Mouse (Mus musculus) limb, embryonic 13.5 days (tissue): ENCODE results near the gene Chd9. TPM values are rescaled to one million over a fixed set of nuclear protein-coding genes. Genes with fewer than 3 reads are reported as not detected.

Experiments used
- ATAC-seq: fragments of 200-750 bp; cut with Nextera tagmentation; 2 replicates; pipeline ENCODE4 v1.8.0; 2017; ENCODE audit warnings: low read depth, moderate number of reproducible peaks, moderate TSS enrichment; ENCODE audit not compliant: low FRiP score
- H3K27ac ChIP-seq: fragments of 300-500 bp; sonication (generic); 2 replicates; pipeline ENCODE4 v1.5.1; 2015; ENCODE audit warnings: inconsistent platforms, mild to moderate bottlenecking, moderate library complexity
- H3K27me3 ChIP-seq: fragments of 300-500 bp; sonication (generic); 2 replicates; pipeline ENCODE4 v1.6.1; 2015; ENCODE audit warnings: mild to moderate bottlenecking, inconsistent platforms
- H3K36me3 ChIP-seq: fragments of 300-500 bp; sonication (generic); 2 replicates; pipeline ENCODE4 v1.6.1; 2015; ENCODE audit warnings: inconsistent platforms, mild to moderate bottlenecking, moderate library complexity
- H3K4me1 ChIP-seq: fragments of 300-500 bp; sonication (generic); 2 replicates; pipeline ENCODE4 v1.6.1; 2015; ENCODE audit warnings: inconsistent platforms
- H3K4me2 ChIP-seq: fragments of 300-500 bp; sonication (generic); replicated peaks from 2 replicates; pipeline ENCODE4 v1.6.1; 2015; ENCODE audit warnings: inconsistent platforms, mild to moderate bottlenecking, moderate library complexity
- H3K4me3 ChIP-seq: fragments of 300-500 bp; sonication (generic); 2 replicates; pipeline ENCODE4 v1.5.1; 2015; ENCODE audit warnings: moderate library complexity, mild to moderate bottlenecking, inconsistent platforms
- H3K9ac ChIP-seq: fragments of 300-500 bp; sonication (generic); 2 replicates; pipeline ENCODE4 v1.6.1; 2015; ENCODE audit warnings: mild to moderate bottlenecking, inconsistent platforms
- H3K9me3 ChIP-seq: fragments of 300-500 bp; sonication (generic); 2 replicates; pipeline ENCODE4 v1.6.1; 2016; ENCODE audit warnings: inconsistent platforms
- WGBS: fragments of 180-500 bp; shearing (Covaris S2); methylation state at CpG from one replicate; pipeline ENCODE4 v1.1.7; 2015; 5-methylcytosine and 5-hydroxymethylcytosine counted together
- polyA plus RNA-seq: library from polyadenylated mRNA; unstranded; fragments of >200 nt; fragmentation: Nextera tagmentation; extraction: Ambion mirVana; gene quantifications from 2 replicates; pipeline ENCODE4 v1.2.1, GENCODE M21; 2015

The Chd9 gene
- polyA plus RNA-seq, 1 experiment from 2014 or later, result 108 TPM

DNA sequence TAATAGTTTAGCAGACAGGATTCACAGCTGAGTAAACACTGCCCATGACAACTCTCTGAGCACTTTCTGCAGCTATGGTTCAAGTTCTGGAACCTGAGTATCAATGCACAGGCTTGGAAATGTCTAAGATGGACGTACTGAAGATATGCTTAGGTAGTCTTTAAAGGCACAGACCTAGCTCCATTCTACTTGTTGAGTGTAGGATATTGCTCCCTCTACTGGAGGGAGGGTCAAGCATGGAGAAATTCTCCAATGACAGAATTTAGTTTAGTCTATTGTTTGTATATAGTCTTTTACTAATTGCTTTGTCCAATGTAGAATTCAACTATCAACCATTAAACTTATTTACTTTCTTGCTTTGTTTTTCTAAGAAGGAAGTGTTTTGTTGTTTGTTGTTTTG, 108.7 kb downstream of the Chd9 start:
- no peak overlapping the region for H3K4me3 ChIP-seq
- no peak for ATAC-seq
- no peak overlapping the region for H3K27ac ChIP-seq
- 64% methylated on average over 1 of the region's 1 CpGs for WGBS
- H3K27me3 ChIP-seq, result no peaks in the 10 kb centered on the region
- no peaks in the 10 kb centered on the region for H3K9me3 ChIP-seq
- H3K9ac ChIP-seq, result no peak overlapping the region; the same call in 1 of the 2 replicates
- peaks cover 39% of the 10 kb centered on the region for H3K36me3 ChIP-seq
- H3K4me2 ChIP-seq, result no peak overlapping the region
- H3K4me1 ChIP-seq, result no peaks in the 10 kb centered on the region

DNA sequence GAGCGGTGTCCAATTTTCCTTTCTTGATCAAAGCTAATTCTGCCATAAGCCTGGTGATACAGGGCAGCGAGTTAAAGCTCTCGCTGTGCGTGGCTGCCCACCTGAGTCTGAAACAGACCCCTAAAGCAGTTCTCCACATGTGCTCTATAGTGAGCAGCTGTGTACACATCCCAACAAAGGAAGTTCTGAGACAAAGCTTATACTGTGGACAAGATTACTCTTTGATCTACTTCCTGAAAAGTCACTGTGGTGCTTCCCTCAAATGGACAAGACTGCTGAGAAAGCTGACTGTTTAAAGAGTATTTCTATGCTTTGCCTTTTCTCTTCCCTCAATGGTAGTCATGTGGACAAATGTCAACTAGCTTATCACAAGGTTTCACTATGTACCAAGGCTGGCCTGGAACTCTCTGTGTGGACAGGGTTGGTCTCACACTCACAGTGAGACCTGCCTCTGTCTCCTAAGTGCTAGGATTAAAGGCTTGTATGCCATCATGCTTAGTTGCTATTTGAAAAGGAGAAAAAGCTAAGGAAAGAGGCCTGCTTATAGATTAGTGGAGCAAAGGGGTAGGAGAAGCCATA, 110.3 kb downstream of the Chd9 start:
- Histone ChIP-seq H3K36me3 (peaks cover 24% of the 10 kb centered on the region), H3K27me3 (no peaks in the 10 kb centered on the region), H3K9ac (no peak overlapping the region), H3K4me3 (no peak overlapping the region), H3K4me2 (no peak overlapping the region), H3K27ac (no peak overlapping the region), H3K9me3 (no peaks in the 10 kb centered on the region), H3K4me1 (no peaks in the 10 kb centered on the region)
- ATAC-seq, result no peak
- 79% methylated on average over 4 of the region's 4 CpGs for whole genome bisulfite sequencing

DNA sequence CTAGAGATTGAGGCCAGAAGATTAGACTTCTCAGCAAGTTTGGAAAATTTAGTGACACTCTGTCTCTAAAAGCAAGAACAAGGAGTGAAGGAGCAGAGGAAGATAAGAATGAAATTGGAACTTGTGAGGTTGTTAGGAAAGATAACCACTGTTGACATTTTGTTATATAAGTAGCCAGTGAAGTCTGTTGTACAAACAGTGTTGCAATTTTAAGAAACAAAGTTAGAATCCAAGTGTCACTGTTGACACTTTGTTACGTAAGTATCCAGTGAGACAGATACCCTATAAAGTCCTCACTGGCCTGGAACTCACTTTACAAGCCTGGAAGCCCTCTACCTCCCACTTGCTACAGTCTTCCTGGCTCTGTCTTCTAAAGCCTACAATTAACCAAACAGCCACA, 111.7 kb downstream of the Chd9 start:
- no peaks in the 10 kb centered on the region for H3K9me3 ChIP-seq
- no peaks in the 10 kb centered on the region for H3K27me3 ChIP-seq
- no peak overlapping the region for H3K4me2 ChIP-seq
- no peak overlapping the region for H3K4me3 ChIP-seq
- H3K9ac ChIP-seq, result no peak overlapping the region
- peaks cover 24% of the 10 kb centered on the region for H3K36me3 ChIP-seq
- H3K4me1 ChIP-seq, result no peaks in the 10 kb centered on the region
- H3K27ac ChIP-seq, result no peak overlapping the region
- no peak for ATAC-seq
- 77% methylated on average over 1 of the region's 1 CpGs for WGBS

DNA sequence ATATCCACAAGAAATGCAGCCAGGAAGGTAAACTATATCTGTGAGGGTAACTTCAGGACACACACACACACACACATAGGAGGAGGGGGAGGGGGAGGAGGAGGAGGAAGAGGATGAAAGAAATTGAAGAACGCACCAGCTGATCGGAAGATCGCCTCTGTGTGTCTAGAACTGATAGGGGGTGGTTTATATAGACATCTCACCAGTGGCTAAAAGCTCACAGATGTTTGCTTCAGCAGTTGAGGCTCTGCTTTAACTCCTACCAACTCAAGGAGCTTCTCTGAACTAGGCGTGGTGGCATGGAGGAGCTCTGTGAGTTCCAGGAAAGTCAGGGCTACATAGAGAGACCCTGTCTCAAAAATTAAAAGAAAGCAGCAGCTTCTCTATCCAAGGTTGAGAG, 115.6 kb downstream of the Chd9 start:
- ATAC-seq, result no peak
- no peak overlapping the region for H3K9ac ChIP-seq
- no peaks in the 10 kb centered on the region for H3K9me3 ChIP-seq
- no peak overlapping the region for H3K27ac ChIP-seq
- H3K4me1 ChIP-seq, result no peaks in the 10 kb centered on the region
- no peak overlapping the region for H3K4me2 ChIP-seq
- peaks cover 9% of the 10 kb centered on the region; the same call in 1 of the 2 replicates for H3K36me3 ChIP-seq
- WGBS, result 75% methylated on average over 4 of the region's 4 CpGs
- no peaks in the 10 kb centered on the region for H3K27me3 ChIP-seq
- no peak overlapping the region for H3K4me3 ChIP-seq

DNA sequence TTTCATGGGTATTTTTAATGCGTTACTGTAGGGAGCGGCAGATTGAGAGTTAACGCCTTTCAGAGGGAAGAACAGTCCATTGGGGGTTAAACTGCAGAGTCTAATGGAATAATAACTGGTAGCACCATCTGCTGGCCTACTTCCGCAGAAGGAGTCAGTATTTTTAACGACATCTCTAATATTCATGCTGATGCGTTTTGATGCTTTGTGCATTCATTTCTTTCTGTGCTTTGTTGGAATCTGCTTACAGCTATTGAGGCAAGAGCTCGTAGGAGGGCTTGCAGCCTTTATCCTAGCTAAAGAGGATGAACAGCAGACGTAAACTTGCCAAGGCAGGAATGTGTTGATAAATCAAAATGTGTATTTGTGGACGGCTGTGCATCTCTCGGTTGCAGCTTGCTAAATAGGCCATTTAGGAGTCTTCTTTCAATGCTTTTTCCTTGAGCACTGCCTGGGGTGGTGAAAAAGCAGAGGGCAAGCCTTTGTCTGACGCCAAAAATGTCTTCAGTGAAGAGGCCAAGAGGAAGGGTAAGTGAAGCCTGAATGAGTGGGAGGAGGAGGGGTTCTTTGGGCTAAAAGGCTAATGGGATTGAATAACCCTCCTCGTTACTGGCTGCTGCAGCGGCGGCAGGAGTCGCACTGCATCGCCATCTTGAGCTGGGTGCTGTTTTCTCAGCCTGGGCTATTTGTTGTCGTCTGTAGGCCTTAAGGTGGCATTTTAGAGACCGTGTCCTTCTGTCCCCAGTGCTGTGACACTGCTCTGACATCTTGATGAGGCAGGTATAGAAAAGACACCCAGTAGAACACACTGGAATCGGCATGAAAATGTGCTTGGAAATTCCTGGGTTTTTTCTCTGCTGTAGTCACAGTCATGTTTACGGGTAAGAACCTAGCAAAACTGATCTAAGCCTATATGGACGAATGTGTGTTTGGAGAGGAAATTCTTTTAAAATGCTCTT, 126.9 kb downstream of the Chd9 start:
- peak overlapping the region; percentile 58 for H3K4me3 ChIP-seq
- WGBS, result 1% methylated on average over 21 of the region's 21 CpGs
- H3K27me3 ChIP-seq, result no peaks in the 10 kb centered on the region
- H3K4me2 ChIP-seq, result peak overlapping the region; percentile 72
- H3K9ac ChIP-seq, result peak overlapping the region; percentile 73
- peak overlapping the region; percentile 96 for H3K27ac ChIP-seq
- peaks cover 27% of the 10 kb centered on the region for H3K4me1 ChIP-seq
- H3K36me3 ChIP-seq, result peaks cover 10% of the 10 kb centered on the region
- H3K9me3 ChIP-seq, result no peaks in the 10 kb centered on the region
- ATAC-seq, result peak; percentile 95

DNA sequence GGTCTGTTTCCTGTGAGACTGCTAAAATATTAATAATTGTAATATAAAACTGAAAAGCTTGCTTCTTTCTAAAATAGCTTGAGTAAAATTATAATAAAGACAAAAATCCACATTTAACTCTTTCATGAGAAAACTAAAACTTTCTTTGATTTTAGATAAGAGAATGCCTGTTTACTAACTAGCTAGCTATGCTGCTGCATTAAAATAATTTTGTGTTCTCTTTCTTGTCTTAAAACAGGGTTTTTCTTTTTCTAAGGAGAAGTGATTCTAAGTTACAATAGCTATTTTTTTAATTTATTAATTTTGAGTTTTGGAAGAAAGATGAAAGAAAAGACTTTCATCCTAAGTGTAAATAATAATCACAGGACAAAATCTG, 127.6 kb downstream of the Chd9 start:
- H3K27ac ChIP-seq, result peak overlapping the region; percentile 96
- H3K27me3 ChIP-seq, result no peaks in the 10 kb centered on the region
- peaks cover 33% of the 10 kb centered on the region for H3K4me1 ChIP-seq
- peak overlapping the region; percentile 73 for H3K9ac ChIP-seq
- ATAC-seq, result no peak
- no peaks in the 10 kb centered on the region for H3K9me3 ChIP-seq
- peak overlapping the region; percentile 58 for H3K4me3 ChIP-seq
- H3K4me2 ChIP-seq, result peak overlapping the region; percentile 72
- H3K36me3 ChIP-seq, result peaks cover 15% of the 10 kb centered on the region

DNA sequence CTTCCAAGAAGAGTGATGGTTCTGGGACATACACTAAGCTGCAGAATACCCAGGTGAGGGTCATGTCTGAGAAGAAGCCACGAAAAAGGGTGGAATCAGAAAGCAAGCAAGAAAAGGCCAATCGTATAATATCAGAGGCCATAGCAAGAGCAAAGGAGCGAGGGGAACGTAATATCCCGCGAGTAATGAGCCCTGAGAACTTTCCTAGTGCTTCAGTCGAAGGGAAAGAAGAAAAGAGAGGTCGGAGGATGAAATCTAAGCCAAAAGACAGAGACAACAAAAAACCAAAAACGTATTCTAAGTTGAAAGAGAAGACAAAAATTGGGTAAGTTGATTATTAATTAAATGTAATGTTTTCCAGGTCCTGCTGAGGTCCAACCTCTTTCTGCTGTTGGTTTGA, 128.2 kb downstream of the Chd9 start:
- peaks cover 36% of the 10 kb centered on the region for H3K4me1 ChIP-seq
- H3K9ac ChIP-seq, result peak overlapping the region; percentile 56
- H3K4me3 ChIP-seq, result peak overlapping the region; percentile 38
- no peaks in the 10 kb centered on the region for H3K9me3 ChIP-seq
- no peaks in the 10 kb centered on the region for H3K27me3 ChIP-seq
- H3K4me2 ChIP-seq, result peak overlapping the region; percentile 68
- WGBS, result 59% methylated on average over 9 of the region's 9 CpGs
- peaks cover 18% of the 10 kb centered on the region for H3K36me3 ChIP-seq
- H3K27ac ChIP-seq, result no peak overlapping the region
- no peak for ATAC-seq

DNA sequence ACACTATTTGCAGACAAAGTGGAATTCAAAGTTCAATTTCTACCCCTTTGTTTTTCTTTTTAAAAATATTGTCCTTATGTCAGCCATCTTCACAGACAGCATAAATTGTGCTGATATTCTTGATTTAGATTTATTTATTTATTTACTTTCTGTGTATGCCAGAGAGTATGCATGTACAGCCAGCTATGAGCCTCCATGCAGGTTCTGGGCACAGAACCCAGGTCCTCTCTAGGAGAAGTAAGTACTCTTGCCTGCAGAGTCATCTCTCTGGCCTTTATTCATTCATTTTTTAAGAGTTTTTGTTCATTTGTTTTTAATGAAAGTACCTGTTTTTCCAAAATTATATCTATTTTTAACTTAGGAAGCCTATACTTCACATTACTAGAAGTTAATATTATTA, 129.6 kb downstream of the Chd9 start:
- Histone ChIP-seq H3K4me3 (0 out of 2 replicates have a peak overlapping the region, but pooled peaks have one; percentile 38), H3K4me1 (peaks cover 39% of the 10 kb centered on the region), H3K9ac (no peak overlapping the region), H3K27ac (no peak overlapping the region), H3K36me3 (peaks cover 20% of the 10 kb centered on the region), H3K9me3 (no peaks in the 10 kb centered on the region), H3K27me3 (no peaks in the 10 kb centered on the region), H3K4me2 (peak overlapping the region; percentile 68)
- no peak for ATAC-seq

DNA sequence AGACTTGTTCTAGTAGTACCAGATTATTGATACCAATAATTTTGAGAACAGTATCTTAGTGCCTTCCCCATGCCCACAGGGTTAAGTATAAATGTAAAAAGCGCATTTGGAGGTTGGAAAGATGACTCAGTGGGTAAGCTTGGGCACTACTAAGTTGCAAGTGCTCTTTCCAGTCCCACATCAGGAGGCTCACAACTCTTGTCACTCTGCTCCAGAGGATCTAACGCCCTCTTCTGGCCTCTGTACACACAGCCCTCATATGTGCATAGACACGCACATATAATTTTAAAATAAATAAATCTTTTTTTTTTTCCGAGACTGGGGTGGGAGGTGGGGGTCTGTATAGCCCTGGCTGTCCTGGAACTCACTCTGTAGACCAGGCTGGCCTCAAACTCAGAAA, 131.6 kb downstream of the Chd9 start:
- Histone ChIP-seq H3K27ac (no peak overlapping the region), H3K27me3 (no peaks in the 10 kb centered on the region), H3K4me3 (no peak overlapping the region), H3K4me2 (no peak overlapping the region), H3K36me3 (peaks cover 27% of the 10 kb centered on the region), H3K9ac (no peak overlapping the region), H3K9me3 (no peaks in the 10 kb centered on the region), H3K4me1 (peaks cover 39% of the 10 kb centered on the region)
- 94% methylated on average over 4 of the region's 4 CpGs for WGBS
- no peak for ATAC-seq

DNA sequence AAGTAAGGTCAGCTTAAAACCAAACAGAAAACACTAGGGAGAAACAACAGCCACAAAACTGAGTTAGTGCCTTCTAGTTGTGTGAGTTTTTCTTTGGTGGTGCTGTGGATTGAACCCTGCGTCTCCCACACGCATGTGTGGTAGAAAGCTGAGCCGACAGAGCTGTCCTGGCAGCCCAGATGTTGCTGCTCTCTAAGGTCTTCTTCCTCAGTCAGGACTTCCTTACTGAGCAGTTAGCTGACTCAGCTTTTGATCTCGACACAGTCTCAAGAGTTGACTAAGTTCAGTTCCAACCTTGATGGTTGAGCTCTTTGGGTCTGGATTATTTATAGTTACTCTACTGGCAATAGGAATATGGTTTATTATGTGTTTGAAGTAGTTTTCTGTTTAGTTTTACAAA, 133.5 kb downstream of the Chd9 start:
- H3K27me3 ChIP-seq, result no peaks in the 10 kb centered on the region
- H3K4me2 ChIP-seq, result 0 out of 2 replicates have a peak overlapping the region, but pooled peaks have one; percentile 3
- H3K36me3 ChIP-seq, result peaks cover 30% of the 10 kb centered on the region
- no peaks in the 10 kb centered on the region for H3K9me3 ChIP-seq
- no peak for ATAC-seq
- H3K9ac ChIP-seq, result no peak overlapping the region
- H3K27ac ChIP-seq, result peak overlapping the region; percentile 6; the same call in 1 of the 2 replicates
- peaks cover 33% of the 10 kb centered on the region for H3K4me1 ChIP-seq
- no peak overlapping the region for H3K4me3 ChIP-seq
- WGBS, result 67% methylated on average over 4 of the region's 4 CpGs

DNA sequence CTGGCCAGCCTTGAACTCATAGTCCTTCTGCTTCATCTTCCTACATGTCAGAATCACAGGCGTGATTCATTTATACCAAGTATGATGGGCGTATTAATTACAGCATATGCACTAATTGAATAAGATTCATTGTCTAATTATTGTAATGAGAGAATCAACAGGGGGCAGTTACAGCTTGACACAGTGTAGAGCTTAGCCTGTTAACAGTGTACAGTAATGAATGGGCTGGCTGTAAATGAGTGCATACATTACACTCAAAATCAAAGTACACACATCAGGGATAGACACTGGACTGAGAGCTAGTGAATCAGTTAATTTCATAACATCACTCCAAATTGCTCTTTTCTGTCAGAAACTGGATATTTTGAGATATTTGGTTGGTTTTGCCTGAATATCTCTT, 135.9 kb downstream of the Chd9 start:
- H3K4me2 ChIP-seq, result no peak overlapping the region

DNA sequence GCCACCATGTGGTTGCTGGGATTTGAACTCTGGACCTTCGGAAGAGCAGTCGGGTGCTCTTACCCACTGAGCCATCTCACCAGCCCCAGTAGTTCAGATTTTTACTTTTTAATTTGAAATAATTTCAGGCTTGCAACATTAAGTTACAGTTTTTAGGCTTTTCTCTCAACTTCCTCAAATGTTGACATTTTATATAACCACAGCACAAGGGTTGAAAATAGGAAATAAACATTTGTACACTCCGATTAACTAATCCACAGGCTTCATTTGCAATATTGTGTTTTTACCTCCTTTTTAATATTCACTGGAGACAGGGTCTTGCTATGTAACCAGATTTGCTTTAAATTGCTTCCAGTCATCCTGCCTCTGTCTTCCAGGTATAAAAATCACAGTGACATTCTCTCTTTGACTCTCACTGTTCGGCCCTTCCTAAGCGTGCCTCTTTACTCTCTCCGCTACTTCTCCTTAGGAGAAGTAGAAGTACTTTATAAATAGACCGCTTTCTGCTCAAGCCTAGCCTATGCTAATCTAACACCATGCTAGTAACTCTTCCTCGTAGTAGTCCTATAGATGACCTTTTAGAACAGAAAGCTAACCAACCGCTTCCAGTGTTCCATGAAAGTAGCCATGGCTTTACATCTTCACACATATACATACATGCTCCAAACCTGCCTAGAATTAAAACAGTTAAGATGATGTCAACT, 137.5 kb downstream of the Chd9 start:
- Histone ChIP-seq H3K4me3 (no peak overlapping the region), H3K9me3 (no peaks in the 10 kb centered on the region), H3K4me2 (no peak overlapping the region), H3K27me3 (no peaks in the 10 kb centered on the region), H3K36me3 (peaks cover 26% of the 10 kb centered on the region), H3K4me1 (peaks cover 7% of the 10 kb centered on the region), H3K9ac (no peak overlapping the region), H3K27ac (no peak overlapping the region)
- WGBS, result 92% methylated on average over 9 of the region's 9 CpGs
- no peak for ATAC-seq

More for the DNA sequence above, 135.9 kb downstream of the Chd9 start:
- Histone ChIP-seq H3K27me3 (no peaks in the 10 kb centered on the region), H3K27ac (no peak overlapping the region), H3K9ac (no peak overlapping the region), H3K4me3 (no peak overlapping the region), H3K9me3 (no peaks in the 10 kb centered on the region), H3K36me3 (peaks cover 36% of the 10 kb centered on the region), H3K4me1 (peaks cover 15% of the 10 kb centered on the region)
- no peak for ATAC-seq
- 89% methylated on average over 2 of the region's 2 CpGs for WGBS
